Mouse (Mus musculus) testis, adult 2 months (tissue): ENCODE data around the gene Apopt1. TPM values are rescaled to one million over a fixed set of nuclear protein-coding genes. Genes with fewer than 3 reads are reported as not detected.

Experiments
- H3K27ac ChIP-seq: fragments of 200-500 bp; 2 replicates; pipeline ENCODE4 v1.5.1; 2012; ENCODE audit warnings: low read depth, low read length; ENCODE audit not compliant: control insufficient read depth, insufficient read depth
- H3K27me3 ChIP-seq: fragments of 200-500 bp; 2 replicates; pipeline ENCODE4 v1.6.1; 2012; ENCODE audit warnings: mild to moderate bottlenecking, low read length, moderate library complexity; ENCODE audit not compliant: control insufficient read depth, insufficient read depth
- H3K36me3 ChIP-seq: fragments of 200-500 bp; 2 replicates; pipeline ENCODE4 v1.6.1; 2012; ENCODE audit warnings: mild to moderate bottlenecking, low read length; ENCODE audit not compliant: control insufficient read depth, insufficient read depth
- H3K4me1 ChIP-seq: fragments of 200-500 bp; 2 replicates; pipeline ENCODE4 v1.6.1; 2012; ENCODE audit warnings: low read length; ENCODE audit not compliant: control insufficient read depth, insufficient read depth
- H3K4me3 ChIP-seq: fragments of 200-500 bp; 2 replicates; pipeline ENCODE4 v1.5.1; 2012; ENCODE audit warnings: low read depth, mild to moderate bottlenecking, low read length, moderate library complexity, mixed read lengths; ENCODE audit not compliant: control insufficient read depth
- CTCF ChIP-seq: fragments of 200-500 bp; IDR thresholded peaks from 2 replicates; pipeline ENCODE4 v1.5.1; 2012; ENCODE audit warnings: low read depth, mild to moderate bottlenecking, inconsistent platforms, low read length, moderate library complexity; ENCODE audit not compliant: control insufficient read depth, insufficient read depth, insufficient replicate concordance
- POLR2A ChIP-seq: fragments of 200-500 bp; IDR thresholded peaks from 2 replicates; pipeline ENCODE4 v1.6.1; 2012; ENCODE audit warnings: low read depth, mild to moderate bottlenecking, inconsistent platforms, low read length, moderate library complexity; ENCODE audit not compliant: control insufficient read depth
- polyA plus RNA-seq: library from polyadenylated mRNA; depleted of rRNA; stranded (reverse); fragments of >200 nt; gene quantifications from 2 replicates; pipeline ENCODE4 v1.2.3, GENCODE M21; 2012; rRNA removed

Gene Apopt1
- polyA plus RNA-seq, 1 experiment: 39.9 TPM

DNA sequence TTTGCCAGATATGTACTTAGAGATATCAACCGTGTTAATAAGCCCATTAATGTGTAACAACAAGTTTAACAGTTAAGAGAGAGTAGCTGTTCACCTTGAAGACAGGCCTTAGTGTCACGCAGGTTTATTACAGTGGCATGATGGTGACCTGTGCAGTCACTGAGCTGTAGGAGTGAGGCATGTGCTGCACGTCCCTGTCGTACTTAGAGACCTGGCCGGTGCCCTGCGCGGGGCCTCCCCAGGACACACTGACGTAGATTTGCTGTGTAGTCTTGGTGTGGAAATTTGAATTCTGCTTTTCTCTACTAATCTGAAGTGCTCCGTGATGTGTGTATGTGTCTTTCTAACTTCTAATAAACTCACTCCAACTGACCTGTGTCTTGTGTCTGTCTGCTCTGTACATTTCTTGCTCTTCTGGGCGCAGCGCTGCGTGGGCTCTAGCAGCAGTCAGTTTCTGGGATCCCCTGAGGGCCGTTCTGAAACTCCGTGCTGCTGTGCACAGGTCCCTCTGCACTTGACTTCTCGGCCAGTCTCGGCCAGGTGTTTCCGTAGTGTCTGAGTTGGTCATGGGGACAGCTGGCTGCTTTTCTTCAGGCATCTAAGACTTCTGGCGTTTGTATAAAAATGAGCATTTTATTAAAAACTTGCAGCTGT lies 81.6 kb downstream of the Apopt1 start:
- no peaks in the 10 kb centered on the region for H3K4me1 ChIP-seq
- no peaks in the 10 kb centered on the region for H3K36me3 ChIP-seq
- TF ChIP-seq CTCF: no peak
- no peak for TF ChIP-seq POLR2A
- H3K27ac ChIP-seq: no peak overlapping the region
- H3K4me3 ChIP-seq: no peak overlapping the region
- no peaks in the 10 kb centered on the region for H3K27me3 ChIP-seq

DNA sequence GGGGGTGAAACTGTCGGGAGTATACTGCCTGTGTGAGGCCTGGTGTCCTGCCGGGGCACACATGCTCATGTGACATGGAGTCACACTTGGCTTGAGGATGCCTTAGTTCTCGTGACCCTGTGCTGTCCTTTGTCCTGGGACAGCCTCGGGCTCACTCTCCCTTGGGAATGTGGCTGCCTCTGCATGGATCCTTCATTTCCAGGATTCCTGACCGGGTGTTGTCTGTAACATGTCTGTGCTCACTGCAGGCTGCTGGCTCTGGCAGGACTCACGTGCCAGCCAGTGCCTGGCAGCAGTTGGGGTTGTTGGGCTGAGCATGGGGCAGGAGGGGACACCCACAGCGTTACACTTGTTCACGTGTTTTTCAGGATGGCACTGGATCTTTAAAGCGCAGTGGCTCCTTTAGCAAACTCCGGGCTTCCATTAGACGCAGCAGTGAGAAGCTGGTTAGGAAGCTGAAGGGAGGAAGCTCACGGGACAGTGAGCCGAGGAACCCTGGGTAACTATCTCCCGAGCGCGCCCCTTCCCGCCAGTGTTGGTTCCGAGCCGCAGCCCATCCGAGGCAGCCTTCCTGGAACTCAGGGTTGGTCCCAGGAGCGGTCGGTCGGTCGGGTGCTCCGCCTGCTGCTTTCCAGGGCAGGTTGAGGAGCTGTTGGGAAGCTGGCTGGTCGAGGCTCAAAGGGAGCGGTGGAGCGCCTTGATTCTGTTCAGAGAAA lies 82.3 kb downstream of the Apopt1 start:
- no peak for TF ChIP-seq POLR2A
- TF ChIP-seq CTCF: no peak
- H3K27ac ChIP-seq: no peak overlapping the region
- no peaks in the 10 kb centered on the region for H3K4me1 ChIP-seq
- no peaks in the 10 kb centered on the region for H3K27me3 ChIP-seq
- no peaks in the 10 kb centered on the region for H3K36me3 ChIP-seq
- no peak overlapping the region for H3K4me3 ChIP-seq

DNA sequence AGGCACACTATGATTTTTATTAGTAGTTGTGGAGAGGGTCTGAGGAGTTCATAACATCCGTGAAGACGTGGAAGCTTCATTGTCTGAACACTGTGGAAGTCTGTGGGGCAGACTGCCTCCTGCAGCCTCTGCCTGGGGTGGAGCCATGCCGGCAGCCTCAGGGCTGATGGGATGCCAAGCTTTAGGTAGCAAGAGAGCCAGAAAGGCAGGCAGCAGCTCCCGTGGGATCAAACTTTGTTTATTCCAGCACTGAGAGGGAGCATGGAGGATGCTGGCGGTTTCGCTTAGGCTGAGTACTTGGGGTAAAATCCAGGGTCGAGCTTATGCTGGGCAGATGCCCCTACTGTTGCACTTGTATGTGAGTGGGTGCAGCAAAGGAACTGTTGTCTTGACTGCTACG lies 84.2 kb downstream of the Apopt1 start:
- Histone ChIP-seq H3K27ac (no peak overlapping the region), H3K4me1 (no peaks in the 10 kb centered on the region), H3K4me3 (no peak overlapping the region), H3K36me3 (no peaks in the 10 kb centered on the region), H3K27me3 (no peaks in the 10 kb centered on the region)
- TF ChIP-seq CTCF (no peak), POLR2A (no peak)

- Histone ChIP-seq H3K27me3 (no peaks in the 10 kb centered on the region), H3K4me3 (no peak overlapping the region), H3K27ac (no peak overlapping the region), H3K4me1 (no peaks in the 10 kb centered on the region), H3K36me3 (no peaks in the 10 kb centered on the region)
- TF ChIP-seq CTCF: no peak
- no peak for TF ChIP-seq POLR2A
Observed at GRCm38 (mm10) chr12:111798493-111798892, 85.4 kb downstream of the Apopt1 start.

DNA sequence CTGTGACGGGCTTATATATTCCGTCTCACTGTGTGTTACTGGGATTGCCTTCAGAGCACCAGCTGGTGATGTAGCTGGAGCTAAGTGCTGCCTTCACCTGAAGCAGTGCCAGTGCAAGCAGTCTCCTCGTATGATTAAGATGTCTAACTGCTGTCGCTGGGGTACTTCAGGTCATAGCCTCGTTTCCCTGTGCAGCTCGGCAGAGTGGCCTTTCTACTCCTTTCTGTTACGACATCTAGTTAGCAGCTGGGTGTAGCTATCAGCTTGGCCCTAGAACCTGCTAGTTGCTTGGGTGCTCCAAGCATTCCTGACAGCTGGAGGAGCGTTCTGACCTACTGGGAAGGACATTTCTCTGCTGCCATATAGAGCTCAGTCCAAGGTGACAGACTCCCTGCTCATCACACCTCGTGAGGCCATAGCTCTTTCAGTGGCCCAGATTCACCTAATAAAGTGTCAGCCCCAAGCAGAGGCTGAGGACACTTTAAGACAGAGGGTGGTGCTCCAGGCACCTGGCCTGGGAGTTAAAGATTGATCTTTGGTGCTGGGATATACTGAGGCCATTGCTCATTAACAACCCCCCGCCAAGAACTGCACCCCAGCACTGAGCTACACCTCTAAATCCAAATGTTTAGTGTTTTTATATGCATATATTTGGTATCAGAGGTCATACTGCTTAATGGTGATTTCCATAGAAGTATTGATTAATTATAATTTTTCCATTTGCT lies 87.6 kb downstream of the Apopt1 start:
- no peak for TF ChIP-seq CTCF
- no peak for TF ChIP-seq POLR2A
- no peak overlapping the region for H3K27ac ChIP-seq
- H3K27me3 ChIP-seq: no peaks in the 10 kb centered on the region
- no peaks in the 10 kb centered on the region for H3K4me1 ChIP-seq
- no peak overlapping the region for H3K4me3 ChIP-seq
- no peaks in the 10 kb centered on the region for H3K36me3 ChIP-seq

DNA sequence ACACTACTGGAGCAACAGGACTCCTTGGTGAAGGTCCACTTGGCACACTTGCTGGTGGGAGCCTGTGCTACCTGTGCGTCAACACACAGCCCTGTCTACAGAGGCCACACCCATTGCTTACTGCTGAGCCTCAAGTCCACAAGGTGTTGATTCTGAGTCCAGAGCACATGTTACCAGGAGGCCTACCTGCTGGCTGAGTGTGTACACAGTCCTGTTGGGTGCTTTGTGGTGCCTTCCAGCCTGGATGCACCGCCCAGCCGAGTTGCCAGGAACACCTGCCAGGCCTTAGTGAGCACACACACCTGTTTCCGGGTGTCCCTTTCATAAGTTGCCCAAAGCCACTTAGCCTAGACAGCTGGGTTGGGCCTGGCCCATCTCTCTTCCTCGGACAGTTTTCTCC lies 90.5 kb downstream of the Apopt1 start:
- H3K36me3 ChIP-seq: no peaks in the 10 kb centered on the region
- no peak for TF ChIP-seq CTCF
- no peak for TF ChIP-seq POLR2A

More for the DNA sequence above, 90.5 kb downstream of the Apopt1 start:
- no peak overlapping the region for H3K27ac ChIP-seq
- no peak overlapping the region for H3K4me3 ChIP-seq
- H3K4me1 ChIP-seq: no peaks in the 10 kb centered on the region
- H3K27me3 ChIP-seq: no peaks in the 10 kb centered on the region

Other genes with a start within 250 kb of the Apopt1 start
- 1.7 and 1.8 TPM in 2 replicates for gene Gm266, start 227.4 kb upstream of the Apopt1 start, polyA plus RNA-seq
- 280 and 283 TPM in 2 replicates for gene Eif5, start 175.2 kb upstream of the Apopt1 start, polyA plus RNA-seq
- 17.0 and 21.4 TPM in 2 replicates for gene Mark3, start 138.7 kb upstream of the Apopt1 start, polyA plus RNA-seq
- gene Ckb, start 40.9 kb upstream of the Apopt1 start, polyA plus RNA-seq: 13.2 and 37.1 TPM in 2 replicates
- gene Trmt61a, start 35.2 kb upstream of the Apopt1 start, polyA plus RNA-seq: 11.0 and 11.9 TPM in 2 replicates
- gene Bag5, start within 50 bp of the Apopt1 start, polyA plus RNA-seq: 747 and 947 TPM in 2 replicates
- 9.6 and 11.1 TPM in 2 replicates for gene Klc1, start 45.6 kb downstream of the Apopt1 start, polyA plus RNA-seq
- 7.6 and 8.7 TPM in 2 replicates for gene Xrcc3, start 100.6 kb downstream of the Apopt1 start, polyA plus RNA-seq
- gene Zfyve21, start 100.9 kb downstream of the Apopt1 start, polyA plus RNA-seq: 22.6 and 23.8 TPM in 2 replicates
- 17.1 and 19.1 TPM in 2 replicates for gene Ppp1r13b, start 194.8 kb downstream of the Apopt1 start, polyA plus RNA-seq